Mouse (Mus musculus): ENCODE results near the gene Afap1. TPM values are rescaled to one million over a fixed set of nuclear protein-coding genes. Genes with fewer than 3 reads are reported as not detected.
A peak's percentile ranks its signal among the peaks of the same experiment; 100 is the strongest.

Afap1 gene
- total RNA-seq, 2 experiments from 2014 or later, result 62.7 to 67.5 TPM

- peak in 1 of 2 experiments; percentile 54 for DNase-seq (ENCODE audit: low spot score in 2 of 2)
Observed at GRCm38 (mm10) chr5:35971841-35972578, 78.9 kb downstream of the Afap1 start.

DNA sequence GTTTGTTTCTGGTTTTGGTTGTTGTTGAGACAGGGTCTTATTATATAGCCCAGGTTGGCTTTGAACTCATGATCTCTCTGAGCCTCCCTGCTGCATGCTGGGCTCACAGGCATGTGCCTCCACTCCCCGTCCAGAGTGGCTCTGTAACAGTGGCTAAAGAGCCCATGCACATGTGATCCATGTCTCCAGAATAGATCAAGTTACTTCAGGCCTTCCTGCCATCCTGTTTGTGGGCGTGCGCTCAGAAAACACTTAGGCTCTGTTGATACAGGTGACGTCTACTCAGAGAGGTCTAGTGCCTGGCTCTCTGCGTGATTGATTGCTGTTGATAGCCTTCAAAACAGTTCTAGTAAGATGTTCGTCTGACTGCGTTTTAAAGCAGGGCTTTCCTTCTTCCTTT lies 79.6 kb downstream of the Afap1 start:
- DNase-seq (ENCODE audit: low spot score in 2 of 2), result no peak

DNA sequence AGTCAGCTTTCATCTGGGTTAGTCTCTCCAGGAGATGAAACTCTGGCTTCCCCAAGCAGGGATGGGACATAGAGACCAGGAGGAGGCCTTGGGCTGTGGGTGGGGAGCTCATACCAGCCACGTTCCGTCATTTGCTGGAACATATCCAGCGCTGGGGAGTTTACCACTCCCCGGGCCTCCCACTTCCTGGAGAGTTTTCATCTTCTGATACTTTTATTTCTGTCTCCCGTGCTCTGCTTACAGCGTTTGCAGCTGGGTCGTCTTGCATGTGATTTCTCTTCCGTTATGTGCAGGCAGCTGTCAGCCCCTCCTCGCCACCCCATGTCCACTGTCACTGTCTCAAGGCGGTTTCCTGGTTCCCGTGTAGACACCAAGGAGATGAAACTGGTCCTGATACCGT lies 80.7 kb downstream of the Afap1 start:
- no peak for DNase-seq (ENCODE audit: low spot score in 2 of 2)

- no peak for DNase-seq (ENCODE audit: low spot score in 2 of 2)
Observed at GRCm38 (mm10) chr5:35974265-35974664, 81.1 kb downstream of the Afap1 start.

DNA sequence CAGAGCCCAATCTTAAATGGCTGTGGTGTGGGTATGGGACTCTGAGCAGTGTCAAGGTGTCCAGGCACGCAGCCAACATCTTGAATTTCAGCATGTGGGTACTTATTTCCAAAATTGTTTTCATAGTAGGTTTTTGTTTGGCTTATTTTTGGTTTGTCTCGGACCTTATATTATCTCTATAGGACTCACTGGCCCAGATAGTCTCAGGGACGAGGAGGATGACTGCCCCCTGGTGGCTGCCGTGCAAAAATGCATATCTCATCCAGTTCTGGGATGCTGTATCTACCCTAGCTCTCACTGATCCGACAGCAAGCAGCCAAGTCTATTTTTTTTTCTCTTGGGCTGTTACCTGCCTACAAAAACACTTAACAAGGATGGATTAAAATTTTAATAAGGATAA lies 82.6 kb downstream of the Afap1 start:
- DNase-seq (ENCODE audit: low spot score in 2 of 2), result peak; percentile 47 to 70

- no peak for DNase-seq (ENCODE audit: low spot score in 2 of 2)
Observed at GRCm38 (mm10) chr5:35980542-35980941, 87.4 kb downstream of the Afap1 start.

GRCm38 (mm10) chr5:35981341-35981740 lies 88.2 kb downstream of the Afap1 start:
- no peak for DNase-seq (ENCODE audit: low spot score in 2 of 2)

- DNase-seq (ENCODE audit: low spot score in 2 of 2), result peak; percentile 85 to 92
Observed at GRCm38 (mm10) chr5:35981976-35982375, 88.9 kb downstream of the Afap1 start.

GRCm38 (mm10) chr5:35985611-35986010 lies 92.5 kb downstream of the Afap1 start:
- DNase-seq (ENCODE audit: low spot score in 2 of 2), result no peak

DNA sequence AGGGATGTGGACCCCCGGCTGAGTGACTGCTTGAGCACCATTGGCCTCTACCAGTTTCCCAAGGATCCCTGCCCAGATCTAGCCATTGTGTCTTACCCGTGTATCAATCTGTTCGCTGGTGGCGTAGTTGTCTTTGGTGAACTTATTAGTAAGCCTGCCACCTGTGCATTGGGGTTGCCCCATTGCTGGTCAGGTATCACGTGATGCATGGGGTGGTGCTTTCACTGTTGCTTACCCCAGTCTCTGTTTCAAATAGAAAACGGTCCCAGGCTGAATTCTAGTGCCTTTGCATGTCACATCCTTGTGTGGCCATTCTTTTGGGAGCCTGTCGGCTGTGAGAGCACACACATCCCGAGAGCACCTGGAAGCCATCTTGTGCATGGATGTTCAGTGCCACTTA lies 95.0 kb downstream of the Afap1 start:
- no peak for DNase-seq (ENCODE audit: low spot score in 2 of 2)

DNA sequence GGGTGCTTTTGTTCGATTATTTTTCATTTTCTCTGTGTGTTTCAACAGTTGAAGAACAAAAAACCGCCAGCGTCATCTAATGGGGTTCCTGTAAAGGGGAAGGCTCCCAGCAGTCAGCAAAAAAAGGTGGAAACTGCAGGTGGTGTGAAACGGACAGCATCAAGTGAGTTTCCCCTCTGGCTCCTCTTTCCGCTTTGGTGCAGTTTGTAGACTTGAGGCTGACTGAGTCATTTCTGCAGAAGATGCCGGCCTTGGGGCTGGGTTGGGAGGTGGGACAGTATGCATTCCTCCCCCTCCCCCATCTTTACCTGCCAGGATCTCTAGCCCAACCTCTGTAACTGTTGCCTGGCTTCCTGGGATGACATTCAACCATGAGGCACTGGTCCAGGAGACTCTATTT lies 96.4 kb downstream of the Afap1 start:
- DNase-seq (ENCODE audit: low spot score in 2 of 2), result no peak

DNA sequence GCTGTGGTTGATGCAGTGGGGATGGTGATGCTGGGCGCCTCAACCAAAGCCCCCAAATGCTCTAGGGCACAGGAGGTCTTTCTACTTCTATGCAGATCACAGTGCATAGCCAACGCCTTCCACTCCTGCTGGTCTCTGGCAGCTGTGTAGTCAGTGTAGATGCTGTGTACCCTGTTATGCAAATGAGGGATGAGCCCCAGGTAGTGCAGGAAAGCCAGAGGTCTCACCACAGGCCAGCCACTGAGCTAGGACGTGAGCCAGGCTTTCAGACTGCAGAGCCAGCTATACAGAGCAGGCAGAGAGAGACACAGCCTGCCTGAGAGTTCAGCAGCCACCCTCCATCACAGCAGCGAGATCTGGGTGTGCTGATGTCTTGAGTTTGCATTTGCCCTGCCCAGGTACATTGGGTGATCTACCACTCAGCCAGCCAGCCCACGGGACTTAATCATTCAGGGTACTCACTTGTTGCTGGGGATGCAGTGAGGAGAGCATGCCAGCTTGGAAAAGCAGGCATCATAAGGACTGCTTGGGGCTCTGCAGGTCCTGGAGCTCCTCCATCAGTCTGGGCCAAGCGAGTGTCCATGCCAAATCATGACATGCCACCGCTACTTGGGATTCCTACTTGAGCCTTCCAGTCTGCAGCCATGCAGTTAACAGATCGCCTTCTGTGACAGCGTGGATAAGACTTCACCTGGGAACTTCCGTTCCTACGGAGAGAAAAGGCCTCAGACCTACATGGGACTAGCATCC lies 97.0 kb downstream of the Afap1 start:
- DNase-seq (ENCODE audit: low spot score in 2 of 2), result no peak

- no peak for DNase-seq (ENCODE audit: low spot score in 2 of 2)
Observed at GRCm38 (mm10) chr5:36003797-36004196, 110.7 kb downstream of the Afap1 start.

- no peak for DNase-seq (ENCODE audit: low spot score in 2 of 2)
Observed at GRCm38 (mm10) chr5:36006106-36006505, 113.0 kb downstream of the Afap1 start.

- DNase-seq (ENCODE audit: low spot score in 2 of 2), result no peak
Observed at GRCm38 (mm10) chr5:36006586-36006985, 113.5 kb downstream of the Afap1 start.

DNA sequence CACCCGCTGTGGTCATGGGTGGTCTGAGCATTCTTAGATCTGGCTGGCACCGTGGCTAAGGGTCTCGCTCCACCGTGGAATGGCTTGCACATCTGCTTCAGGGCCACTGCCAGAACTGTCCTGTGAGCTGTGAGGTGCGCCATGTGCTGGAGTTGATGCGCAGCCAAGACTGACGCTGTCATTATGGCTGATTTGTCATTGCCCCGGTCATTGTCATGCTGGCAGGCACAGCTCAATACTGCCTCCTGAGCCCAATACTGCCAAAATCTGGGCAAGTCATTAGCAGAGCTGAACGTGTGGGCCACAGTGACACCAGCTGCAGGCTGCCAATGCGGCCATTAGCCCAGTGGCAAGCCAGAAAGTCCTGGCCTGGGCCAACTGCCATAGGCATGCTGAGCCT lies 114.5 kb downstream of the Afap1 start:
- DNase-seq (ENCODE audit: low spot score in 2 of 2), result peak; percentile 27 to 30

- DNase-seq (ENCODE audit: low spot score in 2 of 2), result no peak
Observed at GRCm38 (mm10) chr5:36009405-36009804, 116.3 kb downstream of the Afap1 start.

DNA sequence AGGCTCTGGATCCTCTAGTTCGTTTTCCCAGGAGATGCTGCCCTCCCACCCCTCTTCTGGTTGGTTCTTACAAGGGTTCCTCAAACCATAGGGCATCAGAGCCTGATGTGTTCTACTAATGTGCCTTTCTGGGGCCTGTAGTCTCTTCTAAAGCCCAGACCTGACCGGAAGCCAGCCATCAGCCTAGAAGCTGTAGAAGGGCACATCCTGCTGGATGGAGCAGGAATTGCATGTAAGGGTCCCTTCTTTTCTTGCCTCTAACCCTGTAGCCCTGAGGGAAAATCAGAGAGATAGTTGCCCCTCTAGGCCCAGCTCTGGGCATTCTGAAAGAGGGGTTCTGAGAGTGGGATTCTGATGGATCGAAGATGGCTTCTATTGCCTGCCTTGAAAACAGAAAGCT lies 125.2 kb downstream of the Afap1 start:
- DNase-seq (ENCODE audit: low spot score in 2 of 2), result no peak

DNA sequence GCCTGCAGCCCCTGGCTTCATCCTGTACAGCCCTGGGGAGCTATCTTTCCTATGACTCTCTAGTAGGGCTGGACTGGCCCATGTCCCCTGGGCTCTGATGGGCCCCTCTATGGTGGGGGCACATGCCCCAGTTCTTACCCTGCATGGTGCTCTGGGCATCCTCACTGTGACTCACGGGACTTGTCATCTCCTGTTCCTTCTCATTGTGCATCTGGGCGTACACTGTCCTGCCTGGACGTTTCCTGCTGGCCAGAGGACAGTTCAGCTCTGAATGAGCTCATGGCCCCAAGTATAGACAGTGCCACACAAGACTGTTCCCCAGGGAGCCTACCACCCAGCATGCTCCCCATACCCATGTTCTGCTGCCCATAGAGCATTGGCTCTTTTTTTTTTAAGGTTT lies 128.0 kb downstream of the Afap1 start:
- DNase-seq (ENCODE audit: low spot score in 2 of 2), result no peak

- no peak for DNase-seq (ENCODE audit: low spot score in 2 of 2)
Observed at GRCm38 (mm10) chr5:36022361-36022760, 129.2 kb downstream of the Afap1 start.

DNA sequence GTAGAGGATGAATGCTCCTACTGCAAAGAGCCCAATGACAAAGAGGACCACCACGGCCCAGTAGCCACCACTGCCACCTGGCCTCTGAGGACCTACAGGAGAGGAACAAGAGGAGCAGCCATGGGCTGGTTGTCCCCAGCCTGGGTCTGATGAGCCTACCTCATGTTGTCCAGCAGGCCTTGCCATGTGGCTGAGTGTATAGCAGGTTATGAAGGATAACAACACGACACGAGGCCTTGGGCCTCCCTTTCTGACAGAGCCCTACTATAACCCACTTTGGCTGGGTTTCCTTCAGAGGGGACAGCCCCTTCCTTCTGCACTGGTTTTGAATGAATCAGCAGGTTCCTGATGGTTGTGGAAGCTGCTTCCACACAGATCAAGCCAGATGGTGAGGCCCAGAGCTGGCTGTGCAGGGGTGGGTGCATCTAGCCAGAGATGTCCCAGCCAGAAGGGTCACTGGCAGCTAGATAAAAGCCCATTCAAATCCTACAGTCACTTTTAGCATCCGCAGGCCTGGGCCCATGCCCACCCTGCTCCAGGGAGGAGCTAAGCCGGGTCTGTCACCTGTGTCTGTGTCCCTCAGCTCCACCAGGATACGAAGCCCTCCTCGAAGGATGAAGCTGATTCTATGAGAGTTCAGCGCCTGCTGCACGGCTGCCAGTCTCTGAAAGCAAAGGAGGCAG lies 131.0 kb downstream of the Afap1 start:
- DNase-seq (ENCODE audit: low spot score in 2 of 2), result peak in 1 of 2 experiments; percentile 16

GRCm38 (mm10) chr5:36025076-36025475 lies 132.0 kb downstream of the Afap1 start:
- peak in 1 of 2 experiments; percentile 27 for DNase-seq (ENCODE audit: low spot score in 2 of 2)
